Mouse (Mus musculus): Measurements from ENCODE around the gene Naaladl2.

Naaladl2 gene

GRCm38 (mm10) chr3:24705778-24706423 is 438.2 kb downstream of the Naaladl2 start:
- in situ Hi-C loops (cut with MboI, MseI) = no loop called here

GRCm38 (mm10) chr3:24690162-24690915 is 453.7 kb downstream of the Naaladl2 start:
- in situ Hi-C loops (cut with MboI, MseI) = no loop called here

- in situ Hi-C loops (cut with MboI, MseI) = no loop called here
These were observed 473.6 kb downstream of the Naaladl2 start for GRCm38 (mm10) chr3:24670500-24670899.

- in situ Hi-C loops (cut with MboI, MseI) = no loop called here
These were observed 475.8 kb downstream of the Naaladl2 start for GRCm38 (mm10) chr3:24668052-24668916.

GRCm38 (mm10) chr3:24665408-24665807 is 478.7 kb downstream of the Naaladl2 start:
- in situ Hi-C loops (cut with MboI, MseI) = no loop called here

GRCm38 (mm10) chr3:24663749-24664148 is 480.3 kb downstream of the Naaladl2 start:
- in situ Hi-C loops (cut with MboI, MseI) = no loop called here

GRCm38 (mm10) chr3:24630032-24630431 is 514.0 kb downstream of the Naaladl2 start:
- in situ Hi-C loops (cut with MboI, MseI) = loop anchor here (10.0 kb wide), 1 partner anchor 535 kb away; no protein-coding TSS in a partner anchor

- in situ Hi-C loops (cut with MboI, MseI) = no loop called here
These were observed 538.6 kb downstream of the Naaladl2 start for GRCm38 (mm10) chr3:24605485-24605884.

GRCm38 (mm10) chr3:24604791-24605320 is 539.2 kb downstream of the Naaladl2 start:
- in situ Hi-C loops (cut with MboI, MseI) = no loop called here

GRCm38 (mm10) chr3:24595447-24595846 is 548.6 kb downstream of the Naaladl2 start:
- in situ Hi-C loops (cut with MboI, MseI) = loop anchor here (10.0 kb wide), 1 partner anchor 1029 kb away; no protein-coding TSS in a partner anchor

- in situ Hi-C loops (cut with MboI, MseI) = no loop called here
These were observed 587.4 kb downstream of the Naaladl2 start for GRCm38 (mm10) chr3:24556617-24557016.

GRCm38 (mm10) chr3:24553701-24554100 is 590.4 kb downstream of the Naaladl2 start:
- in situ Hi-C loops (cut with MboI, MseI) = no loop called here

GRCm38 (mm10) chr3:24552631-24553030 is 591.4 kb downstream of the Naaladl2 start:
- in situ Hi-C loops (cut with MboI, MseI) = no loop called here

- in situ Hi-C loops (cut with MboI, MseI) = no loop called here
These were observed 610.1 kb downstream of the Naaladl2 start for GRCm38 (mm10) chr3:24533775-24534458.

- in situ Hi-C loops (cut with MboI, MseI) = no loop called here
These were observed 629.1 kb downstream of the Naaladl2 start for GRCm38 (mm10) chr3:24514918-24515317.

GRCm38 (mm10) chr3:24486456-24487112 is 657.5 kb downstream of the Naaladl2 start:
- in situ Hi-C loops (cut with MboI, MseI) = no loop called here

- in situ Hi-C loops (cut with MboI, MseI) = loop anchor here (10.0 kb wide), 1 partner anchor 251 kb away; no protein-coding TSS in a partner anchor
These were observed 680.1 kb downstream of the Naaladl2 start for GRCm38 (mm10) chr3:24463941-24464340.

GRCm38 (mm10) chr3:24440621-24441020 is 703.4 kb downstream of the Naaladl2 start:
- in situ Hi-C loops (cut with MboI, MseI) = no loop called here

GRCm38 (mm10) chr3:24432761-24433160 is 711.3 kb downstream of the Naaladl2 start:
- in situ Hi-C loops (cut with MboI, MseI) = no loop called here

GRCm38 (mm10) chr3:24391737-24392136 is 752.3 kb downstream of the Naaladl2 start:
- in situ Hi-C loops (cut with MboI, MseI) = no loop called here

- in situ Hi-C loops (cut with MboI, MseI) = no loop called here
These were observed 752.8 kb downstream of the Naaladl2 start for GRCm38 (mm10) chr3:24391311-24391710.
